Mouse (Mus musculus): ENCODE data around the gene Zfp275. TPM values are rescaled to one million over a fixed set of nuclear protein-coding genes. Genes with fewer than 3 reads are reported as not detected.
"Not testable (repeated sequence)": the region's sequence is repeated elsewhere in the genome, so short reads cannot be mapped to it uniquely, and the experiment has no call there.

Zfp275 gene
- polyA plus RNA-seq, 1 experiment from 2014 or later: 17.1 TPM

GRCm38 (mm10) chrX:73391481-73391880, 49.1 kb downstream of the Zfp275 start:
- H3K27me3 ChIP-seq (ENCODE audit: control insufficient read depth, insufficient read depth, low read length): no peaks in the 10 kb centered on the region
- no peak for ATAC-seq (ENCODE audit: low FRiP score, low TSS enrichment)
- no peak overlapping the region for H3K27ac ChIP-seq (ENCODE audit: low read depth, low read length)
- no peaks in the 10 kb centered on the region for H3K4me1 ChIP-seq (ENCODE audit: control insufficient read depth, insufficient read depth, low read length)
- H3K4me3 ChIP-seq (ENCODE audit: low read length): no peak overlapping the region
- WGBS: 82% methylated on average over 4 of the region's 4 CpGs
- no peaks in the 10 kb centered on the region for H3K9me3 ChIP-seq (ENCODE audit: control insufficient read depth, low read length)
- H3K9ac ChIP-seq (ENCODE audit: low read depth, low read length): no peak overlapping the region
- no peaks in the 10 kb centered on the region for H3K36me3 ChIP-seq (ENCODE audit: control insufficient read depth, insufficient read depth, low read length)
- H3K4me2 ChIP-seq (replicated peaks; ENCODE audit: low read depth, low read length): no peak overlapping the region

GRCm38 (mm10) chrX:73396446-73396845, 54.0 kb downstream of the Zfp275 start:
- H3K4me1 ChIP-seq (ENCODE audit: control insufficient read depth, insufficient read depth, low read length): no peaks in the 10 kb centered on the region
- no peak overlapping the region for H3K4me2 ChIP-seq (replicated peaks; ENCODE audit: low read depth, low read length)
- no peaks in the 10 kb centered on the region for H3K9me3 ChIP-seq (ENCODE audit: control insufficient read depth, low read length)
- WGBS: 88% methylated on average over 1 of the region's 1 CpGs
- H3K36me3 ChIP-seq (ENCODE audit: control insufficient read depth, insufficient read depth, low read length): no peaks in the 10 kb centered on the region
- no peak overlapping the region for H3K9ac ChIP-seq (ENCODE audit: low read depth, low read length)
- no peak overlapping the region for H3K4me3 ChIP-seq (ENCODE audit: low read length)
- no peak overlapping the region for H3K27ac ChIP-seq (ENCODE audit: low read depth, low read length)
- no peak for ATAC-seq (ENCODE audit: low FRiP score, low TSS enrichment)
- no peaks in the 10 kb centered on the region for H3K27me3 ChIP-seq (ENCODE audit: control insufficient read depth, insufficient read depth, low read length)

GRCm38 (mm10) chrX:73398636-73399035, 56.2 kb downstream of the Zfp275 start, which contains the start of gene Gm18336:
Gm18336 (minus strand) TSS chrX:73398736.
- not testable (repeated sequence) for H3K9me3 ChIP-seq (ENCODE audit: control insufficient read depth, low read length); H3K27ac ChIP-seq (ENCODE audit: low read depth, low read length); ATAC-seq (ENCODE audit: low FRiP score, low TSS enrichment); H3K4me3 ChIP-seq (ENCODE audit: low read length); H3K36me3 ChIP-seq (ENCODE audit: control insufficient read depth, insufficient read depth, low read length); H3K9ac ChIP-seq (ENCODE audit: low read depth, low read length); H3K4me1 ChIP-seq (ENCODE audit: control insufficient read depth, insufficient read depth, low read length); H3K4me2 ChIP-seq (replicated peaks; ENCODE audit: low read depth, low read length); H3K27me3 ChIP-seq (ENCODE audit: control insufficient read depth, insufficient read depth, low read length)
- whole genome bisulfite sequencing: 67% methylated on average over 1 of the region's 2 CpGs

- Histone ChIP-seq H3K27ac (ENCODE audit: low read depth, low read length) (no peak overlapping the region), H3K27me3 (ENCODE audit: control insufficient read depth, insufficient read depth, low read length) (no peaks in the 10 kb centered on the region), H3K36me3 (ENCODE audit: control insufficient read depth, insufficient read depth, low read length) (no peaks in the 10 kb centered on the region), H3K4me3 (ENCODE audit: low read length) (no peak overlapping the region), H3K9ac (ENCODE audit: low read depth, low read length) (no peak overlapping the region), H3K4me1 (ENCODE audit: control insufficient read depth, insufficient read depth, low read length) (no peaks in the 10 kb centered on the region), H3K9me3 (ENCODE audit: control insufficient read depth, low read length) (no peaks in the 10 kb centered on the region), H3K4me2 (replicated peaks; ENCODE audit: low read depth, low read length) (no peak overlapping the region)
- ATAC-seq (ENCODE audit: low FRiP score, low TSS enrichment): no peak
- 90% methylated on average over 20 of the region's 20 CpGs for WGBS
Observed at GRCm38 (mm10) chrX:73400951-73401350, 58.5 kb downstream of the Zfp275 start.

- H3K36me3 ChIP-seq (ENCODE audit: control insufficient read depth, insufficient read depth, low read length): no peaks in the 10 kb centered on the region
- no peak overlapping the region for H3K9ac ChIP-seq (ENCODE audit: low read depth, low read length)
- 94% methylated on average over 12 of the region's 12 CpGs for WGBS
- ATAC-seq (ENCODE audit: low FRiP score, low TSS enrichment): no peak
- H3K4me2 ChIP-seq (replicated peaks; ENCODE audit: low read depth, low read length): no peak overlapping the region
- H3K9me3 ChIP-seq (ENCODE audit: control insufficient read depth, low read length): no peaks in the 10 kb centered on the region
- H3K4me1 ChIP-seq (ENCODE audit: control insufficient read depth, insufficient read depth, low read length): no peaks in the 10 kb centered on the region
- no peak overlapping the region for H3K4me3 ChIP-seq (ENCODE audit: low read length)
- H3K27ac ChIP-seq (ENCODE audit: low read depth, low read length): no peak overlapping the region
- H3K27me3 ChIP-seq (ENCODE audit: control insufficient read depth, insufficient read depth, low read length): no peaks in the 10 kb centered on the region
Observed at GRCm38 (mm10) chrX:73401616-73402015, 59.2 kb downstream of the Zfp275 start.

Other genes with a start within 250 kb of the Zfp275 start
- gene Xlr3a, start 245.5 kb upstream of the Zfp275 start, polyA plus RNA-seq (2014; fragmentation: Nextera tagmentation; extraction: Ambion mirVana): 0.51 and 1.4 TPM in 2 replicates
- gene Gm14685, start 225.6 kb upstream of the Zfp275 start, polyA plus RNA-seq (2014; fragmentation: Nextera tagmentation; extraction: Ambion mirVana): not detected in 2 replicates
- gene Xlr5b, start 193.8 kb upstream of the Zfp275 start, polyA plus RNA-seq (2014; fragmentation: Nextera tagmentation; extraction: Ambion mirVana): not detected in 2 replicates
- gene DXBay18, start 193.2 kb upstream of the Zfp275 start, polyA plus RNA-seq (2014; fragmentation: Nextera tagmentation; extraction: Ambion mirVana): not detected in 2 replicates
- not detected in 2 replicates for gene Spin2d, start 165.6 kb upstream of the Zfp275 start, polyA plus RNA-seq (2014; fragmentation: Nextera tagmentation; extraction: Ambion mirVana)
- gene Xlr3b, start 150.4 kb upstream of the Zfp275 start, polyA plus RNA-seq (2014; fragmentation: Nextera tagmentation; extraction: Ambion mirVana): 6.0 and 8.6 TPM in 2 replicates
- 0.50 TPM in 1 of 2 replicates, not detected in the other for gene Xlr4b, start 128.3 kb upstream of the Zfp275 start, polyA plus RNA-seq (2014; fragmentation: Nextera tagmentation; extraction: Ambion mirVana)
- 9.1 and 9.9 TPM in 2 replicates for gene F8a, start 114.3 kb upstream of the Zfp275 start, polyA plus RNA-seq (2014; fragmentation: Nextera tagmentation; extraction: Ambion mirVana)
- gene Xlr4c, start 99.5 kb upstream of the Zfp275 start, polyA plus RNA-seq (2014; fragmentation: Nextera tagmentation; extraction: Ambion mirVana): not detected in 2 replicates
- not detected in 2 replicates for gene Xlr3c, start 77.2 kb upstream of the Zfp275 start, polyA plus RNA-seq (2014; fragmentation: Nextera tagmentation; extraction: Ambion mirVana)
- gene Xlr5a, start 49.6 kb upstream of the Zfp275 start, polyA plus RNA-seq (2014; fragmentation: Nextera tagmentation; extraction: Ambion mirVana): 0.31 TPM in 1 of 2 replicates, not detected in the other
- gene Xlr5c, start 49.6 kb upstream of the Zfp275 start, polyA plus RNA-seq (2014; fragmentation: Nextera tagmentation; extraction: Ambion mirVana): not detected in 2 replicates
- gene Gm45015, start 5.8 kb upstream of the Zfp275 start, polyA plus RNA-seq (2014; fragmentation: Nextera tagmentation; extraction: Ambion mirVana): not detected in 2 replicates
- not detected in 2 replicates for gene Gm18336, start 56.1 kb downstream of the Zfp275 start, polyA plus RNA-seq (2014; fragmentation: Nextera tagmentation; extraction: Ambion mirVana)
- not detected in 2 replicates for gene Zfp92, start 68.5 kb downstream of the Zfp275 start, polyA plus RNA-seq (2014; fragmentation: Nextera tagmentation; extraction: Ambion mirVana)
- gene Trex2, start 92.7 kb downstream of the Zfp275 start, polyA plus RNA-seq (2014; fragmentation: Nextera tagmentation; extraction: Ambion mirVana): not detected in 2 replicates
- 61.2 and 62.3 TPM in 2 replicates for gene Haus7, start 116.4 kb downstream of the Zfp275 start, polyA plus RNA-seq (2014; fragmentation: Nextera tagmentation; extraction: Ambion mirVana)
- gene Bgn, start 141.0 kb downstream of the Zfp275 start, polyA plus RNA-seq (2014; fragmentation: Nextera tagmentation; extraction: Ambion mirVana): 62.5 and 84.0 TPM in 2 replicates
- gene Atp2b3, start 160.5 kb downstream of the Zfp275 start, polyA plus RNA-seq (2014; fragmentation: Nextera tagmentation; extraction: Ambion mirVana): 0.29 and 0.42 TPM in 2 replicates